Mouse (Mus musculus): ENCODE data around the gene Asb6.

Asb6 gene

GRCm38 (mm10) chr2:30833644-30834043 is 3.5 kb upstream of the Asb6 start:
- DNase-seq (ENCODE audit: low spot score): no peak

- no peak for DNase-seq (ENCODE audit: low spot score)
Measured at GRCm38 (mm10) chr2:30829315-30829714, 818 bp downstream of the Asb6 start.

GRCm38 (mm10) chr2:30827749-30828475 is 2.2 kb downstream of the Asb6 start:
- peak; percentile 95 for DNase-seq (ENCODE audit: low spot score)

GRCm38 (mm10) chr2:30826825-30827748 is 3.0 kb downstream of the Asb6 start:
- DNase-seq (ENCODE audit: low spot score): peak; percentile 39

GRCm38 (mm10) chr2:30823385-30824153 is 6.6 kb downstream of the Asb6 start:
- peak; percentile 63 for DNase-seq (ENCODE audit: low spot score)

- no peak for DNase-seq (ENCODE audit: low spot score)
Measured at GRCm38 (mm10) chr2:30822460-30822859, 7.7 kb downstream of the Asb6 start.

- no peak for DNase-seq (ENCODE audit: low spot score)
Measured at GRCm38 (mm10) chr2:30821073-30821472, 9.1 kb downstream of the Asb6 start.

- DNase-seq (ENCODE audit: low spot score): no peak
Measured at GRCm38 (mm10) chr2:30819873-30820272, 10.3 kb downstream of the Asb6 start.

GRCm38 (mm10) chr2:30816383-30816782 is 13.8 kb downstream of the Asb6 start:
- no peak for DNase-seq (ENCODE audit: low spot score)

- no peak for DNase-seq (ENCODE audit: low spot score)
Measured at GRCm38 (mm10) chr2:30810573-30810972, 19.6 kb downstream of the Asb6 start.

- DNase-seq (ENCODE audit: low spot score): no peak
Measured at GRCm38 (mm10) chr2:30809503-30809902, 20.6 kb downstream of the Asb6 start.

GRCm38 (mm10) chr2:30808296-30808655 is 21.9 kb downstream of the Asb6 start:
- no peak for DNase-seq (ENCODE audit: low spot score)

- peak; percentile 99 for DNase-seq (ENCODE audit: low spot score)
Measured at GRCm38 (mm10) chr2:30807648-30808295, 22.4 kb downstream of the Asb6 start, which contains the start of gene Ntmt1. TSS of gene Ntmt1 (plus strand) at chr2:30807826.

GRCm38 (mm10) chr2:30807147-30807647 is 22.9 kb downstream of the Asb6 start:
- DNase-seq (ENCODE audit: low spot score): no peak

- no peak for DNase-seq (ENCODE audit: low spot score)
Measured at GRCm38 (mm10) chr2:30805983-30806382, 24.1 kb downstream of the Asb6 start.

GRCm38 (mm10) chr2:30803604-30804003 is 26.5 kb downstream of the Asb6 start, which contains the start of gene 1700001O22Rik:
TSS of gene 1700001O22Rik (minus strand) at chr2:30803661.
- no peak for DNase-seq (ENCODE audit: low spot score)

- DNase-seq (ENCODE audit: low spot score): no peak
Measured at GRCm38 (mm10) chr2:30801067-30801852, 28.9 kb downstream of the Asb6 start.

GRCm38 (mm10) chr2:30800671-30801066 is 29.5 kb downstream of the Asb6 start:
- no peak for DNase-seq (ENCODE audit: low spot score)

GRCm38 (mm10) chr2:30799456-30799855 is 30.7 kb downstream of the Asb6 start:
- no peak for DNase-seq (ENCODE audit: low spot score)

- DNase-seq (ENCODE audit: low spot score): peak; percentile 93
Measured at GRCm38 (mm10) chr2:30796382-30796781, 33.8 kb downstream of the Asb6 start.

GRCm38 (mm10) chr2:30795889-30796275 is 34.3 kb downstream of the Asb6 start:
- DNase-seq (ENCODE audit: low spot score): no peak
